Mouse (Mus musculus) MEL (cell line): Measurements from ENCODE around the gene Myod1. TPM values are rescaled to one million over a fixed set of nuclear protein-coding genes. Genes with fewer than 3 reads are reported as not detected.

ENCODE experiments used
- DNase-seq: peaks from one replicate; pipeline ENCODE4 v3.0.0; 2011; ENCODE audit warnings: low read depth, low spot score
- H3K27ac ChIP-seq: 2 replicates; pipeline ENCODE4 v1.5.1; 2012; ENCODE audit warnings: low read depth, mild to moderate bottlenecking, control low read depth, low read length, moderate library complexity; ENCODE audit not compliant: control insufficient read depth
- H3K27me3 ChIP-seq, 2 experiments: fragments of 150-350 bp in 1 of 2; sonication (generic) in 1 of 2; 2 replicates each; pipeline ENCODE4 v1.6.1; 2012; ENCODE audit warnings: low read length in 2 of 2, mild to moderate bottlenecking in 2 of 2, improper control_type of control experiment in 1 of 2, moderate library complexity in 1 of 2; ENCODE audit not compliant: insufficient read depth in 2 of 2, control insufficient read depth in 1 of 2
- H3K36me3 ChIP-seq, 2 experiments: 2 replicates each; pipeline ENCODE4 v1.6.1; 2012 to 2014; ENCODE audit warnings: low read length in 2 of 2, improper control_type of control experiment in 1 of 2, inconsistent platforms in 1 of 2, mild to moderate bottlenecking in 1 of 2; ENCODE audit not compliant: insufficient read depth in 2 of 2, control insufficient read depth in 1 of 2
- H3K4me1 ChIP-seq, 2 experiments: fragments of 150-350 bp in 1 of 2; sonication (generic) in 1 of 2; 2 replicates each; pipeline ENCODE4 v1.6.1; 2012; ENCODE audit warnings: low read length in 2 of 2, improper control_type of control experiment in 1 of 2, mild to moderate bottlenecking in 1 of 2; ENCODE audit not compliant: insufficient read depth in 2 of 2, control insufficient read depth in 1 of 2
- H3K4me3 ChIP-seq, 2 experiments: fragments of 150-350 bp in 1 of 2; sonication (generic) in 1 of 2; 2 replicates each; pipeline ENCODE4 v1.5.1; 2012; ENCODE audit warnings: low read depth in 2 of 2, low read length in 2 of 2, mild to moderate bottlenecking in 2 of 2, moderate library complexity in 2 of 2, control low read depth in 1 of 2, improper control_type of control experiment in 1 of 2; ENCODE audit not compliant: control insufficient read depth in 1 of 2, insufficient read depth in 1 of 2
- H3K79me2 ChIP-seq: 2 replicates; pipeline ENCODE4 v1.6.1; 2012; ENCODE audit warnings: mild to moderate bottlenecking, low read length, moderate library complexity; ENCODE audit not compliant: control insufficient read depth, poor library complexity, insufficient read depth
- H3K9ac ChIP-seq: 2 replicates; pipeline ENCODE4 v1.6.1; 2012; ENCODE audit warnings: low read depth, mild to moderate bottlenecking, control low read depth, low read length, moderate library complexity; ENCODE audit not compliant: control insufficient read depth, poor library complexity, severe bottlenecking
- H3K9me3 ChIP-seq: fragments of 150-350 bp; sonication (generic); replicated peaks from 2 replicates; pipeline ENCODE4 v1.6.1; 2012; ENCODE audit warnings: mild to moderate bottlenecking, low read length, improper control_type of control experiment, moderate library complexity; ENCODE audit not compliant: insufficient read depth
- CHD1 ChIP-seq: IDR thresholded peaks from 2 replicates; pipeline ENCODE4 v1.6.1; 2012; ENCODE audit warnings: low read depth, mild to moderate bottlenecking, inconsistent platforms, low read length, improper control_type of control experiment
- CHD2 ChIP-seq: IDR thresholded peaks from 2 replicates; pipeline ENCODE4 v1.6.1; 2011; ENCODE audit warnings: low read length, improper control_type of control experiment
- CTCF ChIP-seq, 3 experiments: IDR thresholded peaks in 2 of 3; conservative IDR thresholded peaks in 1 of 3; 2 replicates each; pipeline ENCODE4 v1.5.1; 2011 to 2012; ENCODE audit warnings: low read length in 3 of 3, low read depth in 2 of 3, mild to moderate bottlenecking in 2 of 3, improper control_type of control experiment in 1 of 3, inconsistent platforms in 1 of 3, mixed read lengths in 1 of 3, moderate library complexity in 1 of 3; ENCODE audit not compliant: control insufficient read depth in 1 of 3, insufficient read depth in 1 of 3, poor library complexity in 1 of 3, severe bottlenecking in 1 of 3
- E2F4 ChIP-seq: IDR thresholded peaks from 2 replicates; pipeline ENCODE4 v1.6.1; 2011; ENCODE audit warnings: low read depth, low read length, improper control_type of control experiment, borderline replicate concordance
- ELF1 ChIP-seq: IDR thresholded peaks from 2 replicates; pipeline ENCODE4 v1.6.1; 2014; ENCODE audit warnings: low read depth, mild to moderate bottlenecking, inconsistent platforms, low read length, improper control_type of control experiment, moderate library complexity
- EP300 ChIP-seq, 2 experiments: IDR thresholded peaks; 2 replicates each; pipeline ENCODE4 v1.6.1; 2011; ENCODE audit warnings: improper control_type of control experiment in 2 of 2, low read length in 2 of 2, low read depth in 1 of 2, mild to moderate bottlenecking in 1 of 2
- ETS1 ChIP-seq: IDR thresholded peaks from 2 replicates; pipeline ENCODE4 v1.6.1; 2012; ENCODE audit warnings: low read depth, mild to moderate bottlenecking, inconsistent platforms, low read length, improper control_type of control experiment, moderate library complexity
- GABPA ChIP-seq: IDR thresholded peaks from 2 replicates; pipeline ENCODE4 v1.6.1; 2012; ENCODE audit warnings: low read depth, mild to moderate bottlenecking, inconsistent platforms, low read length, improper control_type of control experiment, moderate library complexity
- GATA1 ChIP-seq: IDR thresholded peaks from 2 replicates; pipeline ENCODE4 v1.6.1; 2011; ENCODE audit warnings: low read depth, low read length, improper control_type of control experiment
- HCFC1 ChIP-seq: IDR thresholded peaks from 2 replicates; pipeline ENCODE4 v1.6.1; 2012; ENCODE audit warnings: low read depth, mild to moderate bottlenecking, inconsistent platforms, low read length, improper control_type of control experiment, moderate library complexity
- JUND ChIP-seq: IDR thresholded peaks from 2 replicates; pipeline ENCODE4 v1.6.1; 2011; ENCODE audit warnings: low read depth, mild to moderate bottlenecking, improper control_type of control experiment, low read length
- MAFK ChIP-seq: IDR thresholded peaks from 2 replicates; pipeline ENCODE4 v1.6.1; 2011; ENCODE audit warnings: low read depth, mild to moderate bottlenecking, low read length, improper control_type of control experiment, borderline replicate concordance
- MAX ChIP-seq: IDR thresholded peaks from 2 replicates; pipeline ENCODE4 v1.6.1; 2011; ENCODE audit warnings: low read length, improper control_type of control experiment
- MAZ ChIP-seq: IDR thresholded peaks from 2 replicates; pipeline ENCODE4 v1.6.1; 2012; ENCODE audit warnings: low read depth, mild to moderate bottlenecking, inconsistent platforms, low read length, improper control_type of control experiment
- MEF2A ChIP-seq: IDR thresholded peaks from 2 replicates; pipeline ENCODE4 v1.6.1; 2014; ENCODE audit warnings: low read depth, mild to moderate bottlenecking, inconsistent platforms, low read length, improper control_type of control experiment; ENCODE audit not compliant: poor library complexity, insufficient replicate concordance, severe bottlenecking; ENCODE audit errors: extremely low read depth
- MXI1 ChIP-seq: IDR thresholded peaks from 2 replicates; pipeline ENCODE4 v1.6.1; 2011; ENCODE audit warnings: mild to moderate bottlenecking, low read depth, low read length, improper control_type of control experiment
- MYB ChIP-seq: IDR thresholded peaks from 2 replicates; pipeline ENCODE4 v1.6.1; 2011; ENCODE audit warnings: mild to moderate bottlenecking, low read depth, low read length, improper control_type of control experiment
- MYC ChIP-seq: IDR thresholded peaks from 2 replicates; pipeline ENCODE4 v1.6.1; 2011; ENCODE audit warnings: low read depth, mild to moderate bottlenecking, low read length, improper control_type of control experiment, moderate library complexity
- POLR2AphosphoS5 ChIP-seq: IDR thresholded peaks from 2 replicates; pipeline ENCODE4 v1.6.1; 2012; ENCODE audit warnings: low read depth, borderline replicate concordance, mild to moderate bottlenecking, inconsistent platforms, low read length, moderate library complexity, mixed read lengths
- RCOR1 ChIP-seq: IDR thresholded peaks from 2 replicates; pipeline ENCODE4 v1.6.1; 2012; ENCODE audit warnings: low read depth, mild to moderate bottlenecking, inconsistent platforms, low read length, improper control_type of control experiment
- TAL1 ChIP-seq: IDR thresholded peaks from 2 replicates; pipeline ENCODE4 v1.6.1; 2012; ENCODE audit warnings: mild to moderate bottlenecking, inconsistent platforms, low read length, moderate library complexity, mixed read lengths
- TBP ChIP-seq: IDR thresholded peaks from 2 replicates; pipeline ENCODE4 v1.8.0; 2011; ENCODE audit warnings: low read depth, low read length, improper control_type of control experiment
- TCF12 ChIP-seq: IDR thresholded peaks from 2 replicates; pipeline ENCODE4 v1.6.1; 2014; ENCODE audit warnings: low read depth, mild to moderate bottlenecking, inconsistent platforms, low read length, improper control_type of control experiment, moderate library complexity
- UBTF ChIP-seq: IDR thresholded peaks from 2 replicates; pipeline ENCODE4 v1.6.1; 2012; ENCODE audit warnings: low read depth, mild to moderate bottlenecking, inconsistent platforms, low read length, improper control_type of control experiment, moderate library complexity, borderline replicate concordance; ENCODE audit not compliant: insufficient read depth
- USF1 ChIP-seq: IDR thresholded peaks from 2 replicates; pipeline ENCODE4 v1.6.1; 2014; ENCODE audit warnings: low read depth, mild to moderate bottlenecking, inconsistent platforms, low read length, improper control_type of control experiment, moderate library complexity
- ZC3H11A ChIP-seq: IDR thresholded peaks from 2 replicates; pipeline ENCODE4 v1.6.1; 2012; ENCODE audit warnings: low read depth, mild to moderate bottlenecking, inconsistent platforms, low read length, improper control_type of control experiment
- ZKSCAN1 ChIP-seq: IDR thresholded peaks from 2 replicates; pipeline ENCODE4 v1.6.1; 2012; ENCODE audit warnings: low read depth, mild to moderate bottlenecking, inconsistent platforms, low read length, improper control_type of control experiment, moderate library complexity
- ZNF384 ChIP-seq: IDR thresholded peaks from 2 replicates; pipeline ENCODE4 v1.6.1; 2012; ENCODE audit warnings: low read depth, mild to moderate bottlenecking, inconsistent platforms, low read length, improper control_type of control experiment
- polyA plus RNA-seq, 2 experiments: library from polyadenylated mRNA; stranded (reverse) in 1 of 2; unstranded in 1 of 2; fragments of >175 nt in 1 of 2; fragments of >200 nt in 1 of 2; gene quantifications; 2 replicates each; pipeline versions ENCODE4 v1.2.1 to v1.2.4; 2012; ENCODE audit warnings: low replicate concordance in 2 of 2, low read depth in 1 of 2; ENCODE audit not compliant: insufficient read length in 2 of 2, insufficient read depth in 1 of 2, missing spikeins in 1 of 2
- total RNA-seq: library from RNA; depleted of rRNA; stranded (reverse); fragments of 300-350 nt; gene quantifications from 2 replicates; pipeline ENCODE4 v1.2.3, GENCODE M21; 2012

Myod1 gene
- total and polyA plus RNA-seq, 3 experiments = not detected

DNA sequence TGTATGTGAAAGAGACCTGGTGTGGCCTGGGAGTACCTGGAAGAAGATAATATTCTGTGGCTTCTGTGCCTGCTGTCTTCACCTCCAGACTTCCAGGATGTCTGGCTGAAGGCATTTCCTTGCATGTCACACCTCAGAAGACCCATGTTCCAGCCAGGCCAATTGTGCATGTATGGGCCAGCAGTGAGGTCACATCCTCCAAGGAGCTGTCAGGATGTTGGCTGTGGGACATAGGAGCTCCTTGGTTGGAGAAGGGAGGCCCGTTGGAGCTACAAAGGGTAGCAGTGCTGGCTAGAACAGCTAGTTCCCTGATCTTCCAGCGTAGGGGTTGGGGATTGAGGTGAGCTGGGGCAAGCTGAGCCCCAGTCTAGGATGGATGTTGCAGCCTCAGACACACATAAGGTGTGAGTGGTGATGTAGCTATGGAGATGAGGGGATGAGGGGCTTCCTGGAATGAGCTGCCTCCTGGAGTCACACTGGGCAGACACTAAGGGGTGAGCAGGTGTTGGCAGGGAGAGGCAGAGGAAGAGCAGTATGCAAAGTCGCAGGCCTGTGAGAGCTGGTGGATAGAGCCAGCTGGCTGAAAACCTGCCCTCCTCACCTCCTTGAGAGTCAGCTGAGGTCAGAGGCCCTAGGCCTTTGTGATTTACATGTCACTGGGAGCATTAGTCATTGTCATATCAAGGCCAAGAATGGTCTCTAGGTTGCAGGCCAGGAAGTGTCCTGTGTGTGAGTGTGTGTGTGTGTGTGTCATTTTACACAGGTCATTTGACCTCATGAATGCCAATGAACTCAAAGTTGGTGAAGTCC lies 25.3 kb downstream of the Myod1 start:
- no peak for TF ChIP-seq MYC
- TF ChIP-seq MXI1 = no peak
- no peak for TF ChIP-seq GABPA
- TF ChIP-seq ZKSCAN1 = no peak
- TF ChIP-seq GATA1 = no peak
- no peak for TF ChIP-seq POLR2AphosphoS5
- TF ChIP-seq EP300 (IDR thresholded peaks at IDR 0.05; ENCODE audit: low read depth in 1 of 2, low read length in 2 of 2) = no peak
- no peak for TF ChIP-seq JUND
- TF ChIP-seq TBP = no peak
- no peak for TF ChIP-seq MAX
- no peak for TF ChIP-seq ETS1
- no peak for TF ChIP-seq MAZ
- TF ChIP-seq CHD2 = no peak
- no peak for TF ChIP-seq TCF12
- TF ChIP-seq, all 39 proteins: peak for 0
- Histone ChIP-seq H3K4me1 (no peaks in the 10 kb centered on the region), H3K9me3 (no peaks in the 10 kb centered on the region), H3K9ac (no peak overlapping the region), H3K36me3 (no peaks in the 10 kb centered on the region), H3K79me2 (no peaks in the 10 kb centered on the region), H3K27me3 (no peaks in the 10 kb centered on the region), H3K4me3 (no peak overlapping the region), H3K27ac (no peak overlapping the region)
- no peak for DNase-seq

GRCm38 (mm10) chr7:46403616-46404485 lies 27.6 kb downstream of the Myod1 start:
- DNase-seq = no peak
- Histone ChIP-seq H3K79me2 (no peaks in the 10 kb centered on the region), H3K36me3 (no peaks in the 10 kb centered on the region), H3K9me3 (no peaks in the 10 kb centered on the region), H3K27me3 (no peaks in the 10 kb centered on the region), H3K9ac (no peak overlapping the region), H3K4me1 (no peaks in the 10 kb centered on the region), H3K4me3 (no peak overlapping the region), H3K27ac (no peak overlapping the region)
- TF ChIP-seq MAFK (no peak), USF1 (no peak), RCOR1 (no peak), MAX (no peak), ELF1 (no peak), ZC3H11A (no peak), MEF2A (no peak), TAL1 (no peak), MYC (no peak), HCFC1 (no peak), MXI1 (no peak), E2F4 (no peak), CTCF (IDR thresholded peaks at IDR 0.05 in 2 of 3, conservative IDR thresholded peaks at IDR 0.05 in 1 of 3; ENCODE audit: control insufficient read depth in 1 of 3, insufficient read depth in 1 of 3, low read depth in 2 of 3, low read length in 3 of 3, poor library complexity in 1 of 3, severe bottlenecking in 1 of 3) (no peak), UBTF (no peak), ZNF384 (no peak), MYB (no peak), CHD1 (no peak), GATA1 (no peak)
